Mouse (Mus musculus): Measurements from ENCODE around the gene Tradd. TPM values are rescaled to one million over a fixed set of nuclear protein-coding genes. Genes with fewer than 3 reads are reported as not detected.

Tradd gene
- polyA plus RNA-seq, 1 experiment from 2014 or later = 13.4 TPM

- peaks cover 37% of the 10 kb centered on the region for H3K4me1 ChIP-seq (replicated peaks)
- H3K27ac ChIP-seq = no peak overlapping the region
- H3K4me2 ChIP-seq (replicated peaks) = peak overlapping the region; percentile 84; the same call in 1 of the 2 replicates
- H3K27me3 ChIP-seq = peaks cover 97% of the 10 kb centered on the region
- H3K4me3 ChIP-seq (replicated peaks) = peak overlapping the region; percentile 62
- H3K36me3 ChIP-seq = no peaks in the 10 kb centered on the region
- H3K9me3 ChIP-seq = no peaks in the 10 kb centered on the region; the same call in 1 of the 2 replicates
- H3K9ac ChIP-seq (replicated peaks) = peak overlapping the region; percentile 67; the same call in 1 of the 2 replicates
- WGBS = 11% methylated on average over 10 of the region's 10 CpGs
- no peak for ATAC-seq
These were observed 719 bp upstream of the Tradd start for GRCm38 (mm10) chr8:105265128-105265527.

DNA sequence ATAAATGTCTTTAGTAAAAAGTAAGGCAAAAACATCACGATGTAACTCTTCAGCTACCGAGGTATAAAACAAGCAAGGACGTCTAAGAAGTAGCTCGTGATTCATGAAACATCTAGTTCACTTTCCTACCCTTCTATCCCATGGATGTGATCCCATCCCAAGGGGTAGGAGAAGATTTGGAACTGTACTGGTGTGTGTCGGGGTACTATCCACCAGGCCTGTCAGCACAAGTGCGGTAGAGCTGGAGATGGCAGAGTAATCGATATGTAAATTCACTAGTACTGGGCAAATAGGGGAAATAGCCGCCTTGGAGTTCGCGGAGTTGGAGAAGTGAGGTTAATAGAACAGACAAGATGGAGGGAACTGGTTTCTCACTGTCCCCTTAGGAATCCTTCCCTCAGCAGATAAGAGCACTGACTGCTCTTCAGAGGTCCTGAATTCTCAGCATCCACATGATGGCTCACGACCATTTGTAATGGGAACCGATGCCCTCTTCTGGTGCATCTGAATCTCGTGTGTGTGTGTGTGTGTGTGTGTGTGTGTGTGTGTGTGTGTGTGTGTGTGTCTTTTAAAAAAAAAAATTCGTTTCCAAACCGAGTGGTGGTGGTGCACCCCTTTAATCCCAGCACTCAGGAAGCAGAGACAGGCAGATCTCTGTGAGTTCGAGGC lies 1.0 kb downstream of the Tradd start:
- no peak overlapping the region for H3K27ac ChIP-seq
- H3K9me3 ChIP-seq = no peaks in the 10 kb centered on the region; the same call in 1 of the 2 replicates
- H3K4me1 ChIP-seq (replicated peaks) = peaks cover 32% of the 10 kb centered on the region
- no peak overlapping the region for H3K9ac ChIP-seq (replicated peaks)
- H3K27me3 ChIP-seq = peaks cover 97% of the 10 kb centered on the region
- 42% methylated on average over 16 of the region's 16 CpGs for WGBS
- no peak for ATAC-seq
- peak overlapping the region; percentile 62; the same call in 1 of the 2 replicates for H3K4me3 ChIP-seq (replicated peaks)
- H3K36me3 ChIP-seq = no peaks in the 10 kb centered on the region
- H3K4me2 ChIP-seq (replicated peaks) = 0 out of 2 replicates have a peak overlapping the region, but pooled peaks have one; percentile 84

- Histone ChIP-seq H3K4me2 (replicated peaks) (no peak overlapping the region), H3K27me3 (peaks cover 95% of the 10 kb centered on the region), H3K9me3 (no peaks in the 10 kb centered on the region; the same call in 1 of the 2 replicates), H3K27ac (no peak overlapping the region), H3K36me3 (no peaks in the 10 kb centered on the region), H3K9ac (replicated peaks) (no peak overlapping the region), H3K4me3 (replicated peaks) (no peak overlapping the region), H3K4me1 (replicated peaks) (peaks cover 26% of the 10 kb centered on the region)
- no peak for ATAC-seq
- WGBS = 86% methylated on average over 12 of the region's 12 CpGs
These were observed 3.0 kb downstream of the Tradd start for GRCm38 (mm10) chr8:105261326-105261980.

- H3K4me2 ChIP-seq (replicated peaks) = no peak overlapping the region
- peaks cover 26% of the 10 kb centered on the region for H3K4me1 ChIP-seq (replicated peaks)
- no peak for ATAC-seq
- no peak overlapping the region for H3K4me3 ChIP-seq (replicated peaks)
- H3K9me3 ChIP-seq = no peaks in the 10 kb centered on the region
- no peaks in the 10 kb centered on the region for H3K36me3 ChIP-seq
- 69% methylated on average over 7 of the region's 7 CpGs for WGBS
- peaks cover 95% of the 10 kb centered on the region for H3K27me3 ChIP-seq
- H3K27ac ChIP-seq = no peak overlapping the region
- H3K9ac ChIP-seq (replicated peaks) = no peak overlapping the region
These were observed 3.9 kb downstream of the Tradd start for GRCm38 (mm10) chr8:105260371-105261099.

- Histone ChIP-seq H3K9ac (replicated peaks) (peak overlapping the region; percentile 49), H3K27ac (no peak overlapping the region), H3K27me3 (peaks cover 95% of the 10 kb centered on the region), H3K4me2 (replicated peaks) (peak overlapping the region; percentile 66), H3K36me3 (no peaks in the 10 kb centered on the region), H3K4me1 (replicated peaks) (peaks cover 28% of the 10 kb centered on the region), H3K9me3 (no peaks in the 10 kb centered on the region), H3K4me3 (replicated peaks) (peak overlapping the region; percentile 39)
- ATAC-seq = peak; percentile 68
- WGBS = 3% methylated on average over 30 of the region's 30 CpGs
These were observed 4.6 kb downstream of the Tradd start for GRCm38 (mm10) chr8:105259721-105260320.

GRCm38 (mm10) chr8:105258911-105259720 lies 5.3 kb downstream of the Tradd start:
- 2% methylated on average over 55 of the region's 55 CpGs for WGBS

GRCm38 (mm10) chr8:105257318-105258114 lies 6.9 kb downstream of the Tradd start:
- H3K27ac ChIP-seq = no peak overlapping the region
- ATAC-seq = no peak
- peaks cover 32% of the 10 kb centered on the region for H3K4me1 ChIP-seq (replicated peaks)
- H3K36me3 ChIP-seq = no peaks in the 10 kb centered on the region
- H3K9ac ChIP-seq (replicated peaks) = no peak overlapping the region
- H3K27me3 ChIP-seq = peaks cover 78% of the 10 kb centered on the region
- WGBS = 64% methylated on average over 7 of the region's 7 CpGs
- H3K9me3 ChIP-seq = no peaks in the 10 kb centered on the region
- H3K4me2 ChIP-seq (replicated peaks) = no peak overlapping the region
- no peak overlapping the region for H3K4me3 ChIP-seq (replicated peaks)

More at GRCm38 (mm10) chr8:105258911-105259720, 5.3 kb downstream of the Tradd start:
- H3K9me3 ChIP-seq = no peaks in the 10 kb centered on the region
- H3K27ac ChIP-seq = no peak overlapping the region
- peaks cover 91% of the 10 kb centered on the region for H3K27me3 ChIP-seq
- H3K4me1 ChIP-seq (replicated peaks) = peaks cover 28% of the 10 kb centered on the region
- peak overlapping the region; percentile 49 for H3K9ac ChIP-seq (replicated peaks)
- peak overlapping the region; percentile 39 for H3K4me3 ChIP-seq (replicated peaks)
- H3K36me3 ChIP-seq = no peaks in the 10 kb centered on the region
- H3K4me2 ChIP-seq (replicated peaks) = peak overlapping the region; percentile 66
- peak; percentile 59 for ATAC-seq

GRCm38 (mm10) chr8:105254966-105255350 lies 9.5 kb downstream of the Tradd start, which contains the start of gene B3gnt9:
B3gnt9 (minus strand) TSS chr8:105255153.
- peak within 1 kb of the TSS; percentile 56 for H3K4me3 ChIP-seq (replicated peaks)
- H3K9ac ChIP-seq (replicated peaks) = peak within 1 kb of the TSS; percentile 74
- peak within 1 kb of the TSS; percentile 95 for H3K4me2 ChIP-seq (replicated peaks)
- WGBS = under 1% methylated on average over 14 of the region's 14 CpGs
- H3K27ac ChIP-seq = no peak within 1 kb of the TSS
- peaks cover 24% of the 10 kb centered on the region for H3K36me3 ChIP-seq
- H3K9me3 ChIP-seq = no peaks in the 10 kb centered on the region
- H3K27me3 ChIP-seq = peaks cover 54% of the 10 kb centered on the region
- peaks cover 32% of the 10 kb centered on the region for H3K4me1 ChIP-seq (replicated peaks)
- no peak; the same call in 1 of the 2 replicates for ATAC-seq

GRCm38 (mm10) chr8:105254152-105254965 lies 10.1 kb downstream of the Tradd start:
- H3K4me1 ChIP-seq (replicated peaks) = peaks cover 29% of the 10 kb centered on the region
- peak overlapping the region; percentile 56 for H3K4me3 ChIP-seq (replicated peaks)
- under 1% methylated on average over 74 of the region's 74 CpGs for WGBS
- H3K27ac ChIP-seq = no peak overlapping the region
- peaks cover 30% of the 10 kb centered on the region for H3K36me3 ChIP-seq
- peak overlapping the region; percentile 74 for H3K9ac ChIP-seq (replicated peaks)
- no peaks in the 10 kb centered on the region for H3K9me3 ChIP-seq
- peak; percentile 78 for ATAC-seq
- peak overlapping the region; percentile 95 for H3K4me2 ChIP-seq (replicated peaks)
- H3K27me3 ChIP-seq = peaks cover 48% of the 10 kb centered on the region

- peaks cover 36% of the 10 kb centered on the region for H3K36me3 ChIP-seq
- no peak overlapping the region; the same call in none of the 2 replicates for H3K9ac ChIP-seq (replicated peaks)
- H3K4me1 ChIP-seq (replicated peaks) = peaks cover 23% of the 10 kb centered on the region
- peak overlapping the region; percentile 95 for H3K4me2 ChIP-seq (replicated peaks)
- H3K27me3 ChIP-seq = peaks cover 42% of the 10 kb centered on the region
- no peak overlapping the region for H3K27ac ChIP-seq
- H3K4me3 ChIP-seq (replicated peaks) = peak overlapping the region; percentile 56
- H3K9me3 ChIP-seq = no peaks in the 10 kb centered on the region
- WGBS = 27% methylated on average over 20 of the region's 20 CpGs
- ATAC-seq = peak; percentile 60
These were observed 10.7 kb downstream of the Tradd start for GRCm38 (mm10) chr8:105253766-105254151.
